In the genomic region with DNA sequence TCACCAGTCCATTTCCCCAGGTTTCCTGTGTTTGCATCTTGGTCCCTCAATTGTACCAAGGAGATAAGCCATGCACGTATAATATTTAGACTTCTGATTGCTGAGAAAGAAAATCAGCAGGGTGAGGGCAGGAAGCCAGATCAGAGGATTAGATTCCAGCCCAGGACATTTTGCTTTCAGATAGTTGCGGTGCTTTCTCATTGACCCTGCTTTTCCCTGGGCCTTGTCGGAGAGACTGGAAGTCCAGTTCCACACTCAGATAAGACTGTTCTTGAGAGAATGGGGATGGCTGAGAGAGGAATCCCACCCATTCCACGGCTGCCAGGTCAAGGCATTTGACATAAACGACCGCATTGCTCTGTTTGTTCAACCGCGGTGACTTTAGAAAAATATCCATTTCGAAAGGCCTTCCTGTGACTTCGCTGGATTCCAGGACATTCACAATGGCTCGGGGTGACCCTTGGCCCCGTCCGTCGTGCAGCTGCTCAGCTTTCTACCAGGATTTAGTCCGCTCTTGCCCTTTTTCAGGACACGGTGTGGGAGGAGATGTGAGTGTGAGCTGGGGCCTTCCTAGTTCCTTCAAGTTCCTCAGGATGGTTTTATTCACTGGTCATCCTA, we compare ENCODE assay signal across 12 mouse cellular contexts. TPM values are rescaled to one million over a fixed set of nuclear protein-coding genes. Genes with fewer than 3 reads are reported as not detected.
DNase-seq lines count a peak whose midpoint lies in the region; ATAC-seq lines count a peak whose summit lies in the region.
"Had no signal": no experiment of that assay in that cellular context is flagged by ENCODE, and none has a peak within 500 bp of the region (broad histone marks: within the 10 kb centered on the region; RNA-seq: fewer than 3 reads in every experiment).

No protein-coding gene starts in this region.

- intact Hi-C loops in heart, postnatal 25 days (cut with DNase I): no loop called here
- intact Hi-C loops in gastrocnemius, postnatal 36 days (cut with DNase I): no loop called here

- ATAC-seq in midbrain, embryonic 13.5 days: no peak
- peak; percentile 32 for ATAC-seq in heart, embryonic 15.5 days (replicated peaks; ENCODE audit: insufficient number of reproducible peaks, insufficient read depth, low FRiP score, low read depth)
- ATAC-seq: hindbrain, embryonic 16.5 days had no signal

- H3K27ac ChIP-seq in midbrain, embryonic 10.5 days (replicated peaks): peak overlapping the region; percentile 71
- H3K27ac ChIP-seq in midbrain, embryonic 13.5 days: no peak overlapping the region
- peak overlapping the region; percentile 20; the same call in 1 of the 2 replicates for H3K27ac ChIP-seq in heart, embryonic 15.5 days
- H3K27ac ChIP-seq: stomach, embryonic 15.5 days had no signal

- H3K4me2 ChIP-seq in midbrain, embryonic 13.5 days (replicated peaks): no peak overlapping the region
- H3K4me2 ChIP-seq in heart, embryonic 15.5 days: no peak overlapping the region
- H3K4me2 ChIP-seq: lung, embryonic 14.5 days; stomach, embryonic 15.5 days had no signal

- H3K36me3 ChIP-seq in midbrain, embryonic 10.5 days: no peaks in the 10 kb centered on the region
- no peaks in the 10 kb centered on the region for H3K36me3 ChIP-seq in midbrain, embryonic 13.5 days
- no peaks in the 10 kb centered on the region for H3K36me3 ChIP-seq in heart, embryonic 15.5 days
- H3K36me3 ChIP-seq: stomach, embryonic 15.5 days had no signal

- peak; percentile 34 to 56 for DNase-seq in heart, adult 18-20 months
- DNase-seq in heart, postnatal 25 days (ENCODE audit: low spot score): no peak
- DNase-seq in midbrain, embryonic 10.5 days (ENCODE audit: low spot score): peak; percentile 62
- peak; percentile 53 for DNase-seq in lung, postnatal 14 days
- DNase-seq in urinary bladder, postnatal 25 days (ENCODE audit: low spot score): no peak
- DNase-seq in gastrocnemius, postnatal 36 days: no peak
- DNase-seq: cerebellum, postnatal 36 days; lung, embryonic 14.5 days had no signal

- 30% methylated on average over 16 of the region's 16 CpGs for WGBS in midbrain, embryonic 10.5 days
- 24% methylated on average over 16 of the region's 16 CpGs for WGBS in midbrain, embryonic 13.5 days
- 53% methylated on average over 16 of the region's 16 CpGs for WGBS in heart, embryonic 15.5 days

- peaks cover 9% of the 10 kb centered on the region; the same call in 1 of the 2 replicates for H3K27me3 ChIP-seq in midbrain, embryonic 10.5 days (ENCODE audit: low read depth, poor library complexity, severe bottlenecking)
- no peaks in the 10 kb centered on the region for H3K27me3 ChIP-seq in midbrain, embryonic 13.5 days
- peaks cover 15% of the 10 kb centered on the region; the same call in 1 of the 2 replicates for H3K27me3 ChIP-seq in heart, embryonic 15.5 days
- H3K27me3 ChIP-seq: stomach, embryonic 15.5 days had no signal

- no peaks in the 10 kb centered on the region for H3K9me3 ChIP-seq in midbrain, embryonic 10.5 days (replicated peaks)
- H3K9me3 ChIP-seq in midbrain, embryonic 13.5 days: no peaks in the 10 kb centered on the region
- no peaks in the 10 kb centered on the region for H3K9me3 ChIP-seq in heart, embryonic 15.5 days (replicated peaks)
- H3K9me3 ChIP-seq: stomach, embryonic 15.5 days had no signal

- H3K9ac ChIP-seq in midbrain, embryonic 13.5 days (replicated peaks): no peak overlapping the region
- H3K9ac ChIP-seq in heart, embryonic 15.5 days: no peak overlapping the region
- H3K9ac ChIP-seq: lung, embryonic 14.5 days; stomach, embryonic 15.5 days had no signal

- H3K4me1 ChIP-seq in midbrain, embryonic 10.5 days: peaks cover 29% of the 10 kb centered on the region
- H3K4me1 ChIP-seq in midbrain, embryonic 13.5 days (replicated peaks): no peaks in the 10 kb centered on the region
- no peaks in the 10 kb centered on the region for H3K4me1 ChIP-seq in heart, embryonic 15.5 days (replicated peaks)

- H3K4me3 ChIP-seq in midbrain, embryonic 10.5 days: no peak overlapping the region
- H3K4me3 ChIP-seq in midbrain, embryonic 13.5 days (replicated peaks): no peak overlapping the region
- H3K4me3 ChIP-seq in heart, embryonic 15.5 days: no peak overlapping the region
- H3K4me3 ChIP-seq: stomach, embryonic 15.5 days had no signal

RNA-seq across cellular contexts. Expression of a gene that starts 50.2 kb away (rescaled TPM):
- 100 to 1,000 TPM in 1 of 2 experiments, 10 to 100 TPM in 1; 78.4 to 104 TPM for total RNA-seq in heart, adult 18-20 months (2021)
- 100 to 1,000 TPM; 104 to 114 TPM for total RNA-seq in heart, postnatal 25 days (2021)
- polyA plus RNA-seq in midbrain, embryonic 10.5 days (2016; fragmentation: Nextera tagmentation; extraction: Ambion mirVana): 5.8 and 10.1 TPM in 2 replicates
- polyA plus RNA-seq in midbrain, embryonic 13.5 days (2015; fragmentation: Nextera tagmentation; extraction: Ambion mirVana): 6.2 and 8.4 TPM in 2 replicates
- polyA plus RNA-seq in heart, embryonic 15.5 days (2015; fragmentation: Nextera tagmentation; extraction: Ambion mirVana): 21.9 and 24.5 TPM in 2 replicates
- 10 to 100 TPM; 13.5 to 15.4 TPM for total RNA-seq in gastrocnemius, postnatal 36 days (2021)

Comparison
In these comparisons a context has a peak if more than half of its experiments do, and no peak if none do; other contexts are left out.
1. DNase-seq: peak in heart, adult 18-20 months (2 of 2), midbrain, embryonic 10.5 days (single experiment) and lung, postnatal 14 days (single experiment); none in heart, postnatal 25 days (single experiment), urinary bladder, postnatal 25 days (single experiment) and gastrocnemius, postnatal 36 days (0 of 2).
2. RNA of a gene that starts 50.2 kb away (total RNA-seq): 104 to 114 TPM in heart, postnatal 25 days and 78.4 to 104 TPM in heart, adult 18-20 months; 13.5 to 15.4 TPM in gastrocnemius, postnatal 36 days; every median in the first group is over 4 times any median in the second.